Mouse (Mus musculus) intestine, postnatal 0 days (tissue): Measurements from ENCODE around the gene Cfap61. TPM values are rescaled to one million over a fixed set of nuclear protein-coding genes. Genes with fewer than 3 reads are reported as not detected.

Experiments
- ATAC-seq: fragments of 200-750 bp; cut with Nextera tagmentation; 2 replicates; pipeline ENCODE4 v1.8.0; 2017; ENCODE audit warnings: mild to moderate bottlenecking, moderate TSS enrichment, moderate library complexity
- H3K27ac ChIP-seq: fragments of 300-500 bp; sonication (generic); 2 replicates; pipeline ENCODE4 v1.5.1; 2014; ENCODE audit warnings: mild to moderate bottlenecking, low read depth, low read length, moderate library complexity
- H3K27me3 ChIP-seq: fragments of 300-500 bp; sonication (generic); replicated peaks from 2 replicates; pipeline ENCODE4 v1.6.1; 2014; ENCODE audit warnings: low read length, mixed read lengths; ENCODE audit not compliant: control insufficient read depth, insufficient read depth
- H3K36me3 ChIP-seq: fragments of 300-500 bp; sonication (generic); 2 replicates; pipeline ENCODE4 v1.6.1; 2014; ENCODE audit warnings: mild to moderate bottlenecking, moderate library complexity; ENCODE audit not compliant: control insufficient read depth, insufficient read depth
- H3K4me1 ChIP-seq: fragments of 300-500 bp; sonication (generic); replicated peaks from 2 replicates; pipeline ENCODE4 v1.6.1; 2014; ENCODE audit warnings: antibody characterized with exemption, low read length, mixed read lengths; ENCODE audit not compliant: control insufficient read depth, insufficient read depth
- H3K4me2 ChIP-seq: fragments of 300-500 bp; sonication (generic); replicated peaks from 2 replicates; pipeline ENCODE4 v1.6.1; 2014; ENCODE audit warnings: low read depth, mild to moderate bottlenecking, moderate library complexity
- H3K4me3 ChIP-seq: fragments of 300-500 bp; sonication (generic); 2 replicates; pipeline ENCODE4 v1.5.1; 2014; ENCODE audit warnings: low read depth, low read length
- H3K9ac ChIP-seq: fragments of 300-500 bp; sonication (generic); 2 replicates; pipeline ENCODE4 v1.6.1; 2014; ENCODE audit warnings: mild to moderate bottlenecking, low read depth, low read length
- H3K9me3 ChIP-seq: fragments of 300-500 bp; sonication (generic); 2 replicates; pipeline ENCODE4 v1.6.1; 2016; ENCODE audit warnings: mixed run types; ENCODE audit not compliant: control insufficient read depth
- CTCF ChIP-seq: sonication (generic); IDR thresholded peaks from 2 replicates; pipeline ENCODE4 v1.5.1; 2016; ENCODE audit warnings: low read depth, mild to moderate bottlenecking, control low read depth, antibody characterized with exemption, moderate library complexity
- WGBS: fragments of 180-500 bp; shearing (Covaris S2); extraction: QIAGEN DNeasy Blood & Tissue Kit; methylation state at CpG from one replicate; pipeline ENCODE4 v1.1.7; 2014; 5-methylcytosine and 5-hydroxymethylcytosine counted together
- polyA plus RNA-seq: library from polyadenylated mRNA; unstranded; fragments of >200 nt; fragmentation: Nextera tagmentation; extraction: Ambion mirVana; gene quantifications from 2 replicates; pipeline ENCODE4 v1.2.1, GENCODE M21; 2015

Gene Cfap61
- polyA plus RNA-seq, result 0.08 TPM in 1 of 2 replicates, not detected in the other

DNA sequence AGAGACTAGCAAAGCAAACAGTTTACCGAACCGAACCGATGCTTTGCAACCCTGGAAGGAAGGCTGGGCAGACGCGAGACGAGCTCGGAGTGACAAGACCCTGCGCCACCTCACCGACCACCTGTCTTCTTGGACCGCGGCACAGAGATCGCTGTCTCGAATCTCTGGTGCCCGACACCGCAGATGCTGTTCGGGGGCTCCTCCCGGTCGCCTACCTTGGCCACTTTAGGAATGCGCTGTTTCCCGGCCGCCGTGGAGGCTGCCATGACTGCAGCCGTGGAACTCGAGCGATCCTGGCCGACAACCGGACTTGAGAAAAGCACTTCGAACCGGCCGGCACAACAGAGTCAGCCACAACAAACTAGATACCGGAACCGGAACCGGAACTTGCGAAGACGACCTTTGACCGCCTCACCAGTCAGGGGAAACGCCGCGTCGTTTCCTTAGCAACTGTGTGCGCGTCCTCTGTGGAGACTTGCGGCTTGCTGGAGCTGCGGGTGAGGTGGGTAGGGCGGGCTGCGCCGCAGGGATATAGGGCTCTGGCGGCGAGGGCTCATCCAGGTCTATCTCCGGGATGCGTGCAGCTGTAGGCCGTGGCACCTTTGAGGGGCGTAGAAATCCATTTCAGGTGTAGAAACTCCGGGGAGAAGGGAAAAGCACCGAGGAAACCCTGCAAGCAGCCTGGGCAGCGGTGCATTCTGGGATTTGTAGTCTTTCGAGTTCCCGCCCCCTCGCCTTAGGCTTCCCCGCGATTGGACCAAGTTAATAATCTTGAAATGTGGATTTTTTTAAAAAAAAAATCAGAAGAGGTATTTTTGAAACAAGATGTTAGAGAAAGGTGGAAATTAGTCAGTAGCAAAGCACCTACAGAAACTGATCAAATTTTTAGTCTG lies at the start of gene Cfap61, which contains the start of gene Crnkl1:
Cfap61 (plus strand) TSS at position 446 of the 893 bp plus-strand sequence.
Crnkl1 (minus strand) TSS at position 676 of the 893 bp plus-strand sequence.
- Histone ChIP-seq H3K4me3 (peak within 1 kb of the TSS; percentile 81), H3K27me3 (no peaks in the 10 kb centered on the region), H3K36me3 (peaks cover 20% of the 10 kb centered on the region), H3K4me2 (peak within 1 kb of the TSS; percentile 79), H3K4me1 (0 out of 2 replicates have a peak, but pooled peaks cover 5% of the 10 kb centered on the region), H3K27ac (peak within 1 kb of the TSS; percentile 51; the same call in 1 of the 2 replicates), H3K9ac (peak within 1 kb of the TSS; percentile 77), H3K9me3 (no peaks in the 10 kb centered on the region)
- peak; percentile 99 for ATAC-seq
- under 1% methylated on average over 61 of the region's 61 CpGs for WGBS
- TF ChIP-seq CTCF, result no peak

- 60% methylated on average over 14 of the region's 14 CpGs for WGBS
- H3K27me3 ChIP-seq, result no peaks in the 10 kb centered on the region
- H3K4me1 ChIP-seq, result no peaks in the 10 kb centered on the region; the same call in 1 of the 2 replicates
- no peak for TF ChIP-seq CTCF
- H3K4me3 ChIP-seq, result no peak overlapping the region
- no peak overlapping the region for H3K4me2 ChIP-seq
- H3K9me3 ChIP-seq, result no peaks in the 10 kb centered on the region
- no peak overlapping the region for H3K9ac ChIP-seq
- peak overlapping the region; percentile 57; the same call in 1 of the 2 replicates for H3K27ac ChIP-seq
- ATAC-seq, result no peak
- peaks cover 42% of the 10 kb centered on the region for H3K36me3 ChIP-seq
Observed at GRCm38 (mm10) chr2:145884913-145885785, 49.4 kb upstream of the Cfap61 start.

DNA sequence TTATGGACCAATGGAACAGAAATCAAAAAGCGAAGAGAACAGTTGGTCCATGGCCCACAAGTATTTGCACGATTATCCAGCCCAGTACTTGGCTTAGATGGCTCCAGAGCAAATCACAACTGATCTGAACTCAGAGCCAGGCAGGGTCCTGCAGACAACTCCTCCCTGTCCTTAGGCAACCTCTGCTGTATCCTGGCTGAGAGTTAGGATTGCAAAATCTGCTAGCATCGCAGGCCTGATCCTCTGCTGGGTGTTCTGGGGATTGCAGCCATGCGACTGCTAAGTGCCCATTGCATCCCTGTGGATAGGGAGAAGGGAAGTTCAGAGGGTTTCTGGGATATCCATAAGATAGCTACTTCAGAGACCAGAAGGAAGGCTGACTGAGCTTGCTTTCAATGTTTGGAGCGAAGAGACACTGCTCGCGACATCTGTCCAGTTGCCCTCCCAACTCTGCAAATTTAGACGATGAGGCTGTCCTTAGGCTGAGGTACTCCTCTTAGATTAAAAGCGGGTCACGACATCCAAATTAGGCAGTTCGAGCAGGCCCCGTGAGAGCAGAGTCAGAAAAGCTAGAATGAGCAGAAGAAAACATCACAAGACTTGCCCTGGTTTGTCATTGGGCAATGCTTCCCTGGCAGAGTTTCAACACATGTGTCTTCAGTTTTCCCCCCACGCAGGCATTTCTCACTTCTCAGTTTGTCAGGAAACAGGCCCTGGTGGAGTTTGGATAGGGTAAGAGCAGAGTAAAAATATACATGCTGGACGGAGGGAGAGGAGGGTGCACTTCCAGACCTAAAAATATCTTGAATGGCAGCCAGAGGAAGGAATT lies 46.4 kb upstream of the Cfap61 start:
- ATAC-seq, result peak; percentile 59
- TF ChIP-seq CTCF, result peak; percentile 76
- no peaks in the 10 kb centered on the region for H3K9me3 ChIP-seq

DNA sequence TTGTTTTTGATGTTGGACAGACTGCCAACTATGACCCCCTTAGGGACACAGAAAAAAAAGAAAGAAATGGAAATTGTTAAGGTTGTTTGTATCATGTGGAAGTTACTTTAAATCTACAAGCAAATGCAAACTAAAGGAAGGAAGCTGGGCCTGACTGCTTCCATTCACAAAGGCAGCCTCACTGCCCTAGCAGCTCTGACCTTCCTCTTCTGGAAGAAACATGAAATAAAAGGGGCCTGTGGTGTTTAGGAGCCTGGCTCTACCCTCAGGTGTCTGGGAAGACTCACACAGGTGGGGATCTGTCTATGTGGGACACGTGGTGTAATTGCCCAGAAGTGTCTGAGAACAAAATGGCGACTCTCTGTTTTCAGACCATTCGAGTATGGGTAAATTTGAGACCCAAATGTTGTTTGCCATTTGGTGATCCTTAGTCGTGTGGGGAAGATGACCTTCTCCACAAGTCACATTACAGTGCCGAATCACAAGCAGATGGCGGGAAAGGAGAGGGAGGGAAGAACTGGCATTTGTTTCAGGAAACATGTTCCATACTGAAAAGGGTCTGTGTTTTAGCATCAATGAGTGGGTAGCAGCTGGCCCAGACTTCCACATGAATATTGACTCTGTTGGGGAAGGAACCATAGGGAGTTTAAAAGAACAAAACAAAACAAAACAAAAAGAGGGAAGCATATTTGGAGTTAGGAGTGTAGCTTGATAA lies 45.7 kb upstream of the Cfap61 start:
- Histone ChIP-seq H3K9ac (no peak overlapping the region), H3K4me2 (no peak overlapping the region), H3K27ac (0 out of 2 replicates have a peak overlapping the region, but pooled peaks have one; percentile 17), H3K36me3 (peaks cover 27% of the 10 kb centered on the region), H3K27me3 (no peaks in the 10 kb centered on the region), H3K4me1 (no peaks in the 10 kb centered on the region; the same call in 1 of the 2 replicates), H3K4me3 (no peak overlapping the region), H3K9me3 (no peaks in the 10 kb centered on the region)
- 64% methylated on average over 6 of the region's 6 CpGs for WGBS
- no peak for TF ChIP-seq CTCF
- ATAC-seq, result no peak

More for the DNA sequence above, 46.4 kb upstream of the Cfap61 start:
- H3K4me3 ChIP-seq, result no peak overlapping the region
- no peaks in the 10 kb centered on the region for H3K27me3 ChIP-seq
- H3K4me2 ChIP-seq, result no peak overlapping the region
- WGBS, result 60% methylated on average over 14 of the region's 14 CpGs
- peaks cover 33% of the 10 kb centered on the region for H3K36me3 ChIP-seq
- H3K4me1 ChIP-seq, result no peaks in the 10 kb centered on the region; the same call in 1 of the 2 replicates
- H3K27ac ChIP-seq, result peak overlapping the region; percentile 30
- no peak overlapping the region for H3K9ac ChIP-seq

DNA sequence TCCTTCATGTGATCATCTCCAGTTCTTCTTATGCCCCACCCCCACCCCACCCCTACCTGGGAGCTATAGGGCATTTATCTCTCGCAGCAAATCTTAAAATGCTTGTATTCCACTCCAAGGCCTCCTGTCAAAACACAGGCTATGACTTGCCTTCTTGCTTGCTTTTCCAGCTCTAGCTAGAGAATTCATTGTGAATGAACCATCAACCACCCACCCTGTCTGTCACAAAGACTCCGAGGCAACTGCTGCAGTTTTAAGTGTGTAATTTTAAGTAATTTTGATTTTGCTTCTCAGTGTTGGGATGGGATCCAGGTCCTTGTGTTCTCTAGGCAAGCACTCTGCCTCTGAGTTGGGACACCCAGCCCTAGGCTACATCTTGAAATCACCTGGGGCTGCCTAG lies 44.0 kb upstream of the Cfap61 start:
- no peak overlapping the region for H3K27ac ChIP-seq
- no peaks in the 10 kb centered on the region for H3K4me1 ChIP-seq
- no peak overlapping the region for H3K9ac ChIP-seq
- H3K36me3 ChIP-seq, result peaks cover 11% of the 10 kb centered on the region
- no peak overlapping the region for H3K4me2 ChIP-seq
- H3K9me3 ChIP-seq, result no peaks in the 10 kb centered on the region
- no peak for ATAC-seq
- no peaks in the 10 kb centered on the region for H3K27me3 ChIP-seq
- no peak overlapping the region for H3K4me3 ChIP-seq
- 81% methylated on average over 2 of the region's 2 CpGs for WGBS
- TF ChIP-seq CTCF, result no peak
